29 mouse cellular contexts compared by ENCODE assay signal in genomic region chr2:48404460-48404859, GRCm38 (mm10).
DNase-seq lines count a peak whose midpoint lies in the region; ATAC-seq and TF ChIP-seq lines count a peak whose summit lies in the region.
"Had no signal": no experiment of that assay in that cellular context is flagged by ENCODE, and none has a peak within 500 bp of the region (broad histone marks: within the 10 kb centered on the region; RNA-seq: fewer than 3 reads in every experiment).

No protein-coding gene starts in this region.

- H3K4me3 ChIP-seq in liver, embryonic 11.5 days (ENCODE audit: low read depth, low read length): no peak overlapping the region
- no peak overlapping the region for H3K4me3 ChIP-seq in midbrain, embryonic 14.5 days (replicated peaks; ENCODE audit: low read depth, low read length)
- H3K4me3 ChIP-seq in midbrain, postnatal 0 days (ENCODE audit: low read depth, low read length): no peak overlapping the region
- H3K4me3 ChIP-seq in intestine, postnatal 0 days (ENCODE audit: low read depth, low read length): no peak overlapping the region
- H3K4me3 ChIP-seq: embryonic facial prominence, embryonic 10.5 days; embryonic facial prominence, embryonic 13.5 days; erythroblast, embryonic 14.5 days; forebrain, embryonic 12.5 days; forebrain, embryonic 15.5 days; heart, embryonic 12.5 days; heart, embryonic 15.5 days; hindbrain, embryonic 10.5 days; hindbrain, embryonic 13.5 days had no signal

- no peak overlapping the region for H3K9ac ChIP-seq in liver, embryonic 11.5 days (ENCODE audit: low read depth, low read length)
- no peak overlapping the region for H3K9ac ChIP-seq in midbrain, embryonic 14.5 days (replicated peaks; ENCODE audit: low read length)
- H3K9ac ChIP-seq in midbrain, postnatal 0 days (replicated peaks; ENCODE audit: low read length, poor library complexity, severe bottlenecking): no peak overlapping the region
- no peak overlapping the region for H3K9ac ChIP-seq in intestine, postnatal 0 days (ENCODE audit: low read depth, low read length)
- H3K9ac ChIP-seq: embryonic facial prominence, embryonic 13.5 days; forebrain, embryonic 12.5 days; forebrain, embryonic 15.5 days; heart, embryonic 12.5 days; heart, embryonic 15.5 days; hindbrain, embryonic 13.5 days had no signal

- H3K36me3 ChIP-seq in liver, embryonic 11.5 days (ENCODE audit: control insufficient read depth, insufficient read depth, low read length): no peaks in the 10 kb centered on the region
- no peaks in the 10 kb centered on the region for H3K36me3 ChIP-seq in midbrain, embryonic 14.5 days (ENCODE audit: control insufficient read depth, insufficient read depth, low read length)
- no peaks in the 10 kb centered on the region for H3K36me3 ChIP-seq in midbrain, postnatal 0 days (ENCODE audit: insufficient read depth, low read length)
- H3K36me3 ChIP-seq in intestine, postnatal 0 days (ENCODE audit: control insufficient read depth, insufficient read depth): no peaks in the 10 kb centered on the region
- H3K36me3 ChIP-seq: embryonic facial prominence, embryonic 10.5 days; embryonic facial prominence, embryonic 13.5 days; forebrain, embryonic 12.5 days; forebrain, embryonic 15.5 days; heart, embryonic 12.5 days; heart, embryonic 15.5 days; hindbrain, embryonic 10.5 days; hindbrain, embryonic 13.5 days had no signal

- no peaks in the 10 kb centered on the region for H3K27me3 ChIP-seq in liver, embryonic 11.5 days (replicated peaks; ENCODE audit: control insufficient read depth, insufficient read depth, low read length)
- H3K27me3 ChIP-seq in midbrain, embryonic 14.5 days (ENCODE audit: control insufficient read depth, insufficient read depth, low read length): no peaks in the 10 kb centered on the region
- H3K27me3 ChIP-seq in midbrain, postnatal 0 days (ENCODE audit: insufficient read depth, low read length): no peaks in the 10 kb centered on the region
- no peaks in the 10 kb centered on the region for H3K27me3 ChIP-seq in intestine, postnatal 0 days (replicated peaks; ENCODE audit: control insufficient read depth, insufficient read depth, low read length)
- H3K27me3 ChIP-seq: embryonic facial prominence, embryonic 13.5 days; forebrain, embryonic 12.5 days; forebrain, embryonic 15.5 days; heart, embryonic 12.5 days; heart, embryonic 15.5 days; hindbrain, embryonic 13.5 days had no signal

- 55% methylated on average over 3 of the region's 3 CpGs for WGBS in liver, embryonic 11.5 days
- 64% methylated on average over 3 of the region's 3 CpGs for WGBS in midbrain, embryonic 14.5 days
- 56% methylated on average over 3 of the region's 3 CpGs for WGBS in midbrain, postnatal 0 days
- WGBS in intestine, postnatal 0 days: 36% methylated on average over 3 of the region's 3 CpGs

- no peak overlapping the region for H3K4me2 ChIP-seq in liver, embryonic 11.5 days
- no peak overlapping the region for H3K4me2 ChIP-seq in midbrain, embryonic 14.5 days (ENCODE audit: low read length)
- no peak overlapping the region for H3K4me2 ChIP-seq in midbrain, postnatal 0 days (ENCODE audit: low read depth, low read length, poor library complexity, severe bottlenecking)
- no peak overlapping the region for H3K4me2 ChIP-seq in intestine, postnatal 0 days (replicated peaks; ENCODE audit: low read depth)
- H3K4me2 ChIP-seq: embryonic facial prominence, embryonic 13.5 days; forebrain, embryonic 12.5 days; forebrain, embryonic 15.5 days; heart, embryonic 12.5 days; heart, embryonic 15.5 days; hindbrain, embryonic 13.5 days had no signal

- no peak for ATAC-seq in liver, embryonic 11.5 days (replicated peaks; ENCODE audit: low FRiP score)
- ATAC-seq in midbrain, embryonic 14.5 days (ENCODE audit: low FRiP score, low TSS enrichment): no peak
- no peak for ATAC-seq in midbrain, postnatal 0 days (ENCODE audit: low FRiP score)
- ATAC-seq in intestine, postnatal 0 days: 0 out of 2 replicates have a peak, but pooled peaks have one; percentile 52
- no peak for ATAC-seq in frontal cortex, adult (ENCODE audit: low TSS enrichment)
- ATAC-seq: CD4-positive, CD25-positive, alpha-beta regulatory T cell, adult 4 months; forebrain, embryonic 15.5 days; hindbrain, embryonic 16.5 days had no signal

- no peak overlapping the region for H3K27ac ChIP-seq in liver, embryonic 11.5 days (ENCODE audit: low read depth, low read length)
- H3K27ac ChIP-seq in midbrain, embryonic 14.5 days (replicated peaks; ENCODE audit: low read depth, low read length): no peak overlapping the region
- no peak overlapping the region for H3K27ac ChIP-seq in midbrain, postnatal 0 days (ENCODE audit: low read depth, low read length)
- H3K27ac ChIP-seq in intestine, postnatal 0 days (ENCODE audit: low read depth, low read length): no peak overlapping the region
- H3K27ac ChIP-seq: embryonic facial prominence, embryonic 10.5 days; embryonic facial prominence, embryonic 13.5 days; forebrain, embryonic 12.5 days; forebrain, embryonic 15.5 days; heart, embryonic 15.5 days; hindbrain, embryonic 10.5 days; hindbrain, embryonic 13.5 days had no signal

- H3K4me1 ChIP-seq in liver, embryonic 11.5 days (replicated peaks; ENCODE audit: control insufficient read depth, insufficient read depth, low read length): no peaks in the 10 kb centered on the region; the same call in 1 of the 2 replicates
- H3K4me1 ChIP-seq in midbrain, embryonic 14.5 days (ENCODE audit: control insufficient read depth, insufficient read depth, low read length): no peaks in the 10 kb centered on the region
- no peaks in the 10 kb centered on the region for H3K4me1 ChIP-seq in midbrain, postnatal 0 days (ENCODE audit: insufficient read depth, low read length)
- no peaks in the 10 kb centered on the region; the same call in 1 of the 2 replicates for H3K4me1 ChIP-seq in intestine, postnatal 0 days (replicated peaks; ENCODE audit: control insufficient read depth, insufficient read depth, low read length)
- H3K4me1 ChIP-seq: forebrain, embryonic 12.5 days; forebrain, embryonic 15.5 days; hindbrain, embryonic 13.5 days had no signal

- TF ChIP-seq CTCF in midbrain, postnatal 0 days (IDR thresholded peaks at IDR 0.05): no peak
- no peak for TF ChIP-seq CTCF in intestine, postnatal 0 days (IDR thresholded peaks at IDR 0.05; ENCODE audit: low read depth)

- no peaks in the 10 kb centered on the region for H3K9me3 ChIP-seq in liver, embryonic 11.5 days (ENCODE audit: control insufficient read depth, low read length)
- H3K9me3 ChIP-seq in midbrain, embryonic 14.5 days (ENCODE audit: control insufficient read depth, low read length): no peaks in the 10 kb centered on the region
- no peaks in the 10 kb centered on the region for H3K9me3 ChIP-seq in midbrain, postnatal 0 days (ENCODE audit: low read length)
- H3K9me3 ChIP-seq in intestine, postnatal 0 days (ENCODE audit: control insufficient read depth): no peaks in the 10 kb centered on the region
- H3K9me3 ChIP-seq: embryonic facial prominence, embryonic 10.5 days; embryonic facial prominence, embryonic 13.5 days; forebrain, embryonic 12.5 days; forebrain, embryonic 15.5 days; heart, embryonic 12.5 days; heart, embryonic 15.5 days; hindbrain, embryonic 10.5 days; hindbrain, embryonic 13.5 days had no signal

- DNase-seq in liver: peak; percentile 20
- DNase-seq in liver, embryonic 11.5 days (ENCODE audit: low spot score): no peak
- DNase-seq in midbrain, embryonic 14.5 days: peak; percentile 30
- DNase-seq in midbrain, postnatal 0 days (ENCODE audit: low spot score): no peak
- no peak for DNase-seq in spleen, postnatal 4 days (ENCODE audit: low spot score in 2 of 2)
- DNase-seq: adrenal gland, adult 2 months; adrenal gland, postnatal 14 days; cerebellum, adult 11 months; cerebellum, adult 2 months; cerebellum, adult 9-11 months; cerebellum, postnatal 25 days; embryo, embryonic 11 days; gastrocnemius, postnatal 25 days; heart, adult 18-20 months; heart, postnatal 10 days; heart, postnatal 36 days had no signal

Comparison
In these comparisons a context has a peak if more than half of its experiments do, and no peak if none do; other contexts are left out.
1. DNase-seq: peak in liver (single experiment) and midbrain, embryonic 14.5 days (single experiment); none in liver, embryonic 11.5 days (single experiment), midbrain, postnatal 0 days (single experiment) and spleen, postnatal 4 days (0 of 2).